Mouse (Mus musculus) 3134 (cell line): ENCODE results near the gene Slc26a10.
"Not testable (repeated sequence)": the region's sequence is repeated elsewhere in the genome, so short reads cannot be mapped to it uniquely, and the experiment has no call there.

Experiments used
- DNase-seq: peaks from one replicate; pipeline ENCODE4 v3.0.0-alpha.2; 2011; ENCODE audit warnings: low spot score; ENCODE audit not compliant: insufficient read length; ENCODE audit errors: extremely low read depth

The Slc26a10 gene

GRCm38 (mm10) chr10:127165354-127165653 lies 15.1 kb downstream of the Slc26a10 start:
- no peak for DNase-seq

- DNase-seq, result peak; percentile 87
Measured at GRCm38 (mm10) chr10:127164631-127165353, 15.7 kb downstream of the Slc26a10 start, which contains the start of gene B4galnt1. B4galnt1 (plus strand) TSS chr10:127165225.

GRCm38 (mm10) chr10:127164190-127164589 lies 16.3 kb downstream of the Slc26a10 start:
- no peak for DNase-seq

- not testable (repeated sequence) for DNase-seq
Measured at GRCm38 (mm10) chr10:127162771-127163261, 17.6 kb downstream of the Slc26a10 start.

- DNase-seq, result no peak
Measured at GRCm38 (mm10) chr10:127160728-127161127, 19.7 kb downstream of the Slc26a10 start.

GRCm38 (mm10) chr10:127160081-127160480 lies 20.4 kb downstream of the Slc26a10 start:
- no peak for DNase-seq

- DNase-seq, result no peak
Measured at GRCm38 (mm10) chr10:127158471-127158870, 22.0 kb downstream of the Slc26a10 start.

GRCm38 (mm10) chr10:127156511-127156910 lies 23.9 kb downstream of the Slc26a10 start:
- no peak for DNase-seq

- DNase-seq, result no peak
Measured at GRCm38 (mm10) chr10:127156089-127156488, 24.4 kb downstream of the Slc26a10 start.

- DNase-seq, result no peak
Measured at GRCm38 (mm10) chr10:127154652-127155051, 25.8 kb downstream of the Slc26a10 start.

GRCm38 (mm10) chr10:127154241-127154640 lies 26.2 kb downstream of the Slc26a10 start:
- no peak for DNase-seq

- DNase-seq, result no peak
Measured at GRCm38 (mm10) chr10:127153323-127153722, 27.1 kb downstream of the Slc26a10 start.

- DNase-seq, result not testable (repeated sequence)
Measured at GRCm38 (mm10) chr10:127152556-127152955, 27.9 kb downstream of the Slc26a10 start.

- DNase-seq, result not testable (repeated sequence)
Measured at GRCm38 (mm10) chr10:127151233-127151632, 29.2 kb downstream of the Slc26a10 start.

- DNase-seq, result no peak
Measured at GRCm38 (mm10) chr10:127150471-127150872, 30.0 kb downstream of the Slc26a10 start.

GRCm38 (mm10) chr10:127147135-127147534 lies 33.3 kb downstream of the Slc26a10 start:
- DNase-seq, result no peak

- no peak for DNase-seq
Measured at GRCm38 (mm10) chr10:127145303-127145702, 35.1 kb downstream of the Slc26a10 start.

GRCm38 (mm10) chr10:127144536-127144935 lies 35.9 kb downstream of the Slc26a10 start:
- DNase-seq, result no peak

GRCm38 (mm10) chr10:127143228-127143627 lies 37.2 kb downstream of the Slc26a10 start:
- no peak for DNase-seq

GRCm38 (mm10) chr10:127141500-127141899 lies 38.9 kb downstream of the Slc26a10 start:
- DNase-seq, result no peak

GRCm38 (mm10) chr10:127140971-127141370 lies 39.5 kb downstream of the Slc26a10 start:
- no peak for DNase-seq

- DNase-seq, result no peak
Measured at GRCm38 (mm10) chr10:127138328-127139141, 41.9 kb downstream of the Slc26a10 start.
